Mouse (Mus musculus) hindbrain, embryonic 11.5 days (tissue): Measurements from ENCODE around the gene Fgfr2. TPM values are rescaled to one million over a fixed set of nuclear protein-coding genes. Genes with fewer than 3 reads are reported as not detected.

Experiments
- ATAC-seq: fragments of 200-750 bp; cut with Nextera tagmentation; 2 replicates; pipeline ENCODE4 v1.8.0; 2017; ENCODE audit warnings: mild to moderate bottlenecking, moderate TSS enrichment, moderate library complexity; ENCODE audit not compliant: low FRiP score
- DNase-seq: peaks from one replicate; pipeline ENCODE4 v3.0.0-alpha.2; 2015; ENCODE audit warnings: low spot score
- H3K27ac ChIP-seq: fragments of 300-500 bp; sonication (generic); 2 replicates; pipeline ENCODE4 v1.5.1; 2014; ENCODE audit warnings: mild to moderate bottlenecking, low read depth, low read length
- H3K27me3 ChIP-seq: fragments of 300-500 bp; sonication (generic); 2 replicates; pipeline ENCODE4 v1.6.1; 2014; ENCODE audit warnings: mild to moderate bottlenecking, low read length, moderate library complexity, mixed read lengths; ENCODE audit not compliant: control insufficient read depth, insufficient read depth
- H3K36me3 ChIP-seq: fragments of 300-500 bp; sonication (generic); 2 replicates; pipeline ENCODE4 v1.6.1; 2014; ENCODE audit warnings: mild to moderate bottlenecking, low read length, moderate library complexity, mixed read lengths; ENCODE audit not compliant: control insufficient read depth, insufficient read depth
- H3K4me1 ChIP-seq: fragments of 300-500 bp; sonication (generic); replicated peaks from 2 replicates; pipeline ENCODE4 v1.6.1; 2014; ENCODE audit warnings: low read length, mixed read lengths; ENCODE audit not compliant: control insufficient read depth, insufficient read depth
- H3K4me2 ChIP-seq: fragments of 300-500 bp; sonication (generic); replicated peaks from 2 replicates; pipeline ENCODE4 v1.6.1; 2014; ENCODE audit warnings: mild to moderate bottlenecking, low read depth, low read length
- H3K4me3 ChIP-seq: fragments of 300-500 bp; sonication (generic); 2 replicates; pipeline ENCODE4 v1.5.1; 2014; ENCODE audit warnings: low read depth, low read length
- H3K9ac ChIP-seq: fragments of 300-500 bp; sonication (generic); 2 replicates; pipeline ENCODE4 v1.6.1; 2014; ENCODE audit warnings: low read depth, low read length
- H3K9me3 ChIP-seq: fragments of 300-500 bp; sonication (generic); 2 replicates; pipeline ENCODE4 v1.6.1; 2016; ENCODE audit warnings: low read length; ENCODE audit not compliant: control insufficient read depth
- WGBS: fragments of 180-500 bp; shearing (Covaris S2); extraction: QIAGEN DNeasy Blood & Tissue Kit; methylation state at CpG from one replicate; pipeline ENCODE4 v1.1.7; 2014; 5-methylcytosine and 5-hydroxymethylcytosine counted together
- polyA plus RNA-seq: library from polyadenylated mRNA; unstranded; fragments of >200 nt; fragmentation: Nextera tagmentation; extraction: Ambion mirVana; gene quantifications from 2 replicates; pipeline ENCODE4 v1.2.1, GENCODE M21; 2014

Gene Fgfr2
- polyA plus RNA-seq, 1 experiment from 2014 or later = 71.3 TPM

DNA sequence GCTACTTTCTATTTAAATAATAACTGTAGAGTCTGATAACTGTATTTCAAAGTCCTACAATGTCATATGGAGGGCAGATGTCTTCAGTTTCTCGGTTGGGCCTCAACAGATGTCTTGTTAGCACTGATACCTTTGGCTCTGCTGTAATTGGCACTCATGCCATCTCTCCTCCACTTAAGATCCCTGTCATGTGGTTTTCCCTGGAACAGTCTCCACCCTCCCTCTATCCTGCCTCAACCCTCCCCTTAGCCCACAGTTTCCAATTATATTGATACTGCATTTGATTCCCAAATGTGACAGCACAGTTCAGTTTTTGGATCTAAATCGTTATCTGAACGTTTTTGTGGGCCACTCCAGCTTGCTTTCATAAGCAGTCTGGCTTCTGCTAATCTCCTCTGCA, 2558.6 kb downstream of the Fgfr2 start:
- DNase-seq (no peak), ATAC-seq (no peak)
- WGBS = 81% methylated on average over 3 of the region's 3 CpGs
- H3K9me3 ChIP-seq = no peaks in the 10 kb centered on the region
- H3K4me2 ChIP-seq = no peak overlapping the region
- no peaks in the 10 kb centered on the region for H3K4me1 ChIP-seq
- no peak overlapping the region for H3K27ac ChIP-seq
- no peaks in the 10 kb centered on the region for H3K27me3 ChIP-seq
- no peaks in the 10 kb centered on the region for H3K36me3 ChIP-seq
- no peak overlapping the region for H3K4me3 ChIP-seq
- H3K9ac ChIP-seq = no peak overlapping the region

DNA sequence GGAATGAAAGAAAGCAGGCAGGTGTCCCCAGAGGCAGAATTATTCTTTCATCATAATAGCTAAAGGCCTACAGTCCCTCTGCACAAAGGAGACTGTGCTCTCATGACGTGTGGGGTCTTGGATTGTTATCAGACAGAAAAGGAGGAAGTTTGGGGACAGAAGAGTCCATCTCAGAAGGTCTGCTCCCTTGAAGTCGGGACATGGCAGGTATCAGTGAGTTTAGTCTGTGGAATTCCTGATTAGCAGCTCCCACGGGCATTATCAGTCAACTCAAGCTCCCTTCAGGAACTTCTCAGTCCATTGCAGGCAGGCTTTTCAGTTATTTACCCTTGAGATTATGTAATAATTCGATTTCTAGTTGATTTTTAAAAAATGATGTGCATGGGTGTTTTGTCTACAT, 2559.3 kb downstream of the Fgfr2 start:
- no peaks in the 10 kb centered on the region for H3K4me1 ChIP-seq
- H3K27me3 ChIP-seq = no peaks in the 10 kb centered on the region
- ATAC-seq = no peak

GRCm38 (mm10) chr7:130563276-130563675, 2559.9 kb downstream of the Fgfr2 start:
- Histone ChIP-seq H3K9me3 (no peaks in the 10 kb centered on the region), H3K4me3 (no peak overlapping the region), H3K4me2 (no peak overlapping the region), H3K27me3 (no peaks in the 10 kb centered on the region), H3K27ac (no peak overlapping the region), H3K36me3 (no peaks in the 10 kb centered on the region), H3K4me1 (no peaks in the 10 kb centered on the region), H3K9ac (no peak overlapping the region)
- DNase-seq (no peak), ATAC-seq (no peak)
- WGBS = 93% methylated on average over 4 of the region's 4 CpGs

More for the DNA sequence above, 2559.3 kb downstream of the Fgfr2 start:
- no peak overlapping the region for H3K27ac ChIP-seq
- no peaks in the 10 kb centered on the region for H3K9me3 ChIP-seq
- WGBS = 63% methylated on average over 4 of the region's 4 CpGs
- no peak overlapping the region for H3K9ac ChIP-seq
- no peak for DNase-seq
- H3K4me2 ChIP-seq = no peak overlapping the region
- no peak overlapping the region for H3K4me3 ChIP-seq
- no peaks in the 10 kb centered on the region for H3K36me3 ChIP-seq

DNA sequence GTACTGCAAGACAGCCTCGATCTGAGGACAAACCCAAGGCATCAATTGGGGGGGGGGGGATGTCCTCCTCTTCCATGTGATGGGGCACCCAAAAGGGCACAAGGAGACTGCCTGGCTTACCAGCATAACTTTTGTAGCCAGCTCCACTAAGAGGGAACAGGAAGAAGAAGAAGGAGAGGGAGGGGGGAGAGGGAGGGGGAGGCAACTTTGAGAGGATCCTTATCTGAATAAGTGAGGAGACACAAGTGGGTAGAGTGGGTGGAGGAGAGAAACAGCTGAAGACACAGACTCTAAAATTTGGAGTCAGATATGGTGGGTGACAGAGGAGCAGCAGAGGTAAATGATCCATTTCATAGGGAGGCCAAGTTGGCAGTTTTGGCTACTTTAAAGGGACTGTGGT, 2562.2 kb downstream of the Fgfr2 start:
- no peaks in the 10 kb centered on the region for H3K9me3 ChIP-seq
- no peak for DNase-seq
- H3K27me3 ChIP-seq = no peaks in the 10 kb centered on the region
- no peak overlapping the region for H3K27ac ChIP-seq
- H3K4me1 ChIP-seq = no peaks in the 10 kb centered on the region
- 75% methylated on average over 1 of the region's 1 CpGs for WGBS
- no peak overlapping the region for H3K9ac ChIP-seq
- no peak overlapping the region for H3K4me3 ChIP-seq
- no peak for ATAC-seq
- no peaks in the 10 kb centered on the region for H3K36me3 ChIP-seq
- H3K4me2 ChIP-seq = no peak overlapping the region

DNA sequence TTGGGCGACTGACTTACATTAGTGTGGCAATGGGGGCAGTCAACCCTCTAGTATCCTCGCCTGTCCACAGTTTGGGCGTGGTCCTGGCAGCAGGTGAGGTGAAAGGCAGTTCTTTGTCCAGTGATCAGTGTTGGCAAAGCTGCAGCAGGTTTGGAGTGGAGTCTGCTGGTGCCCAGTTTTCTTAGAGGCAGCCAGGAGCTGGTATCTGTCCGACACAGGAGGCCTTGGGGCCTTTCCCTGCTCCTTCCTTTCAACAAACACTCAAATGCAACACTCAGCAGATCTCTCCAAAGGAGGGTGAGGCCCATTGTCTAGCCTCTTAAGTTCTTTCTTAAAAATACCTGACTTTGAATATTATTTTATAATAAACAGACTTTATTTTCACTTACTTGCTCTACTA, 2564.6 kb downstream of the Fgfr2 start:
- Histone ChIP-seq H3K9ac (no peak overlapping the region), H3K36me3 (no peaks in the 10 kb centered on the region), H3K9me3 (no peaks in the 10 kb centered on the region), H3K27ac (no peak overlapping the region), H3K27me3 (no peaks in the 10 kb centered on the region), H3K4me1 (no peaks in the 10 kb centered on the region), H3K4me3 (no peak overlapping the region), H3K4me2 (no peak overlapping the region)
- 80% methylated on average over 4 of the region's 4 CpGs for WGBS
- no peak for DNase-seq
- ATAC-seq = no peak

GRCm38 (mm10) chr7:130555597-130555996, 2567.6 kb downstream of the Fgfr2 start:
- H3K4me3 ChIP-seq = no peak overlapping the region
- no peaks in the 10 kb centered on the region for H3K36me3 ChIP-seq
- H3K27ac ChIP-seq = no peak overlapping the region
- ATAC-seq (no peak), DNase-seq (no peak)
- H3K4me2 ChIP-seq = no peak overlapping the region
- no peaks in the 10 kb centered on the region for H3K4me1 ChIP-seq
- H3K9me3 ChIP-seq = no peaks in the 10 kb centered on the region
- H3K9ac ChIP-seq = no peak overlapping the region
- H3K27me3 ChIP-seq = no peaks in the 10 kb centered on the region
- 69% methylated on average over 5 of the region's 5 CpGs for WGBS

DNA sequence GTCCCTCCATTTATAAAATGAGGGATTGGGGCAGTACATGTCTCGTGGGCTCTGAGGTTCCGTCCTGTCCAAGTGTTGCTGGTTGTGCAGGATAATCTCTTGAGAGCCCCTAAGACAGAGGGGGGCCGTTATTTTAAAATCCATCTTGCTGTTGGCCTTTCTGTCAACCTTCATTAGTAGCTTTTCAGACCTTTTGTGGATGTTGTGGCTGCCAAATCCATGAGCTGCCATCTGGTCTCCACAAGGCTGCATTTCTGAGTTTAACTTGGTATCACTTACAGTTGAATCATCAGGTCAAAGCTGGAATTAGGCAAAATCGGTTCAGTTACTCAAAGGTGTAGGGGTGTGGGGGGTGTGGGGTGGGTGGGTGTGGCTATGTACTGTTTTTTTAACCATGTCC, 2569.8 kb downstream of the Fgfr2 start:
- no peak for ATAC-seq
- H3K4me2 ChIP-seq = no peak overlapping the region
- no peak overlapping the region for H3K27ac ChIP-seq
- no peaks in the 10 kb centered on the region for H3K36me3 ChIP-seq
- H3K4me1 ChIP-seq = no peaks in the 10 kb centered on the region
- no peaks in the 10 kb centered on the region for H3K27me3 ChIP-seq
- no peak for DNase-seq
- WGBS = 66% methylated on average over 4 of the region's 4 CpGs
- no peak overlapping the region for H3K9ac ChIP-seq
- no peak overlapping the region for H3K4me3 ChIP-seq
- H3K9me3 ChIP-seq = no peaks in the 10 kb centered on the region

DNA sequence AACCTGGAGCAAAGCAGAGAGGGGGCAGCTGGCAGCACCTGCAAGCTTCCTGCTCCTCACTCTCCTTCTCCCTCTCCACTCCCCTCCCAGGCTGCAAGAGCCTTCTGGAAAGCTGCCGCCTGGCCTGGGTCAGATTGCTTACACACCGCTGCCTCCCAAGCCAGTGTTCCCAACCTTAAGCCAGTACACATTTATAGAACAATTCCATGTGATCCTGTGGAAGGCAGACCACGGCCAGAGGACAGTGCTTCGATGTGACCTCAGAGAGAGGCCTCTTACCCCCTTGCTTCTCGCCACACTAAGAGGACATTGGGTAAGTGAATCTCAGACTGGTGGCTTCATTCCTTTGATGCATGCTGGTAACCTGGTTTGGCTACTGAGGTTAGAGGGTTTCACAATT, 2570.4 kb downstream of the Fgfr2 start:
- H3K4me2 ChIP-seq = no peak overlapping the region
- WGBS = 56% methylated on average over 5 of the region's 5 CpGs
- H3K27ac ChIP-seq = no peak overlapping the region
- H3K9me3 ChIP-seq = no peaks in the 10 kb centered on the region
- no peak overlapping the region for H3K9ac ChIP-seq
- H3K4me1 ChIP-seq = no peaks in the 10 kb centered on the region
- H3K4me3 ChIP-seq = no peak overlapping the region
- H3K36me3 ChIP-seq = no peaks in the 10 kb centered on the region
- ATAC-seq (no peak), DNase-seq (no peak)
- no peaks in the 10 kb centered on the region for H3K27me3 ChIP-seq

DNA sequence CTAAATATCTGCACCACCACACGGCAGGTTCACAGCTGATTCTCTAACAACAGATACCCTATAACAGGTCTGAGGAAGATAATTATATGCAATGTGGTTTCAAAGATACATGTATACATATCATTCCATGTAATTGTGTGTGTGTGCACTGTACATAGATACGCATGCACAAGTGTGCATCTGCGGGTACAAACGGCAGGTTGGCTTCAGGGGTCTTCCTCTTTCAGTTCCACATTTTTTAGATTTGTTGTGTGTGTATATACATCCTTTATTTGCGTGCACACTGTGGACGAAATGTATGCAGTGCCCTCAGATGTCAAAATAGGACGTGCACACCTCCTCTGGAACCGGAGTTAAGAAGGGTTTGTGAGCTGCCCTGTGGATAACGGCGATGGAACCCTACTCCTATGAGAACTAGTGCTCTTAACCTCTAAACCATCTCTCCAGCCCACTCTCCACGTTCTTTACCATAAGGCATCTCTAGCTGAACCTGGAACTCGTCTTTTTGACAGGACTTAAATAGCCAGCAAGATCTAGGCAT, 2575.4 kb downstream of the Fgfr2 start:
- Histone ChIP-seq H3K27ac (no peak overlapping the region; the same call in 1 of the 2 replicates), H3K9ac (no peak overlapping the region), H3K4me1 (no peaks in the 10 kb centered on the region), H3K4me3 (no peak overlapping the region), H3K9me3 (no peaks in the 10 kb centered on the region), H3K27me3 (no peaks in the 10 kb centered on the region), H3K36me3 (no peaks in the 10 kb centered on the region), H3K4me2 (no peak overlapping the region)
- no peak for ATAC-seq
- 84% methylated on average over 12 of the region's 12 CpGs for WGBS
- no peak for DNase-seq
